Mouse (Mus musculus): ENCODE measurements around the gene Ahcyl2. TPM values are rescaled to one million over a fixed set of nuclear protein-coding genes. Genes with fewer than 3 reads are reported as not detected.

The Ahcyl2 gene
- polyA plus RNA-seq, 1 experiment: 37.2 TPM

GRCm38 (mm10) chr6:29879579-29879978 lies 111.8 kb downstream of the Ahcyl2 start:
- H3K27ac ChIP-seq (ENCODE audit: insufficient read depth, low read length): no peak overlapping the region
- H3K4me1 ChIP-seq (ENCODE audit: control insufficient read depth, insufficient read depth, low read length): no peaks in the 10 kb centered on the region
- H3K4me3 ChIP-seq (ENCODE audit: low read depth, low read length): no peak overlapping the region
- H3K36me3 ChIP-seq (ENCODE audit: control insufficient read depth, insufficient read depth, low read length, poor library complexity, severe bottlenecking): no peaks in the 10 kb centered on the region; the same call in none of the 2 replicates
- H3K27me3 ChIP-seq (ENCODE audit: control insufficient read depth, insufficient read depth, low read length, poor library complexity, severe bottlenecking): 0 out of 2 replicates have a peak, but pooled peaks cover 1% of the 10 kb centered on the region
- TF ChIP-seq EP300 (IDR thresholded peaks at IDR 0.05; ENCODE audit: insufficient read depth, low read depth, low read length) (no peak), POLR2A (IDR thresholded peaks at IDR 0.05; ENCODE audit: insufficient read depth, low read length) (no peak), CTCF (IDR thresholded peaks at IDR 0.05; ENCODE audit: low read depth, low read length) (no peak)
- no peaks in the 10 kb centered on the region for H3K9me3 ChIP-seq (replicated peaks; ENCODE audit: control insufficient read depth, insufficient read depth, low read length, poor library complexity, severe bottlenecking)
- no peak overlapping the region for H3K9ac ChIP-seq (ENCODE audit: low read depth, poor library complexity, severe bottlenecking)

- Histone ChIP-seq H3K27me3 (ENCODE audit: control insufficient read depth, insufficient read depth, low read length, poor library complexity, severe bottlenecking) (0 out of 2 replicates have a peak, but pooled peaks cover 1% of the 10 kb centered on the region), H3K4me1 (ENCODE audit: control insufficient read depth, insufficient read depth, low read length) (no peaks in the 10 kb centered on the region), H3K4me3 (ENCODE audit: low read depth, low read length) (no peak overlapping the region), H3K9me3 (replicated peaks; ENCODE audit: control insufficient read depth, insufficient read depth, low read length, poor library complexity, severe bottlenecking) (no peaks in the 10 kb centered on the region), H3K27ac (ENCODE audit: insufficient read depth, low read length) (no peak overlapping the region), H3K36me3 (ENCODE audit: control insufficient read depth, insufficient read depth, low read length, poor library complexity, severe bottlenecking) (no peaks in the 10 kb centered on the region; the same call in none of the 2 replicates), H3K9ac (ENCODE audit: low read depth, poor library complexity, severe bottlenecking) (no peak overlapping the region)
- no peak for TF ChIP-seq CTCF (IDR thresholded peaks at IDR 0.05; ENCODE audit: low read depth, low read length)
- no peak for TF ChIP-seq POLR2A (IDR thresholded peaks at IDR 0.05; ENCODE audit: insufficient read depth, low read length)
- TF ChIP-seq EP300 (IDR thresholded peaks at IDR 0.05; ENCODE audit: insufficient read depth, low read depth, low read length): no peak
These were observed 113.0 kb downstream of the Ahcyl2 start for GRCm38 (mm10) chr6:29880796-29881195.

GRCm38 (mm10) chr6:29881936-29882335 lies 114.1 kb downstream of the Ahcyl2 start:
- Histone ChIP-seq H3K36me3 (ENCODE audit: control insufficient read depth, insufficient read depth, low read length, poor library complexity, severe bottlenecking) (no peaks in the 10 kb centered on the region; the same call in none of the 2 replicates), H3K9me3 (replicated peaks; ENCODE audit: control insufficient read depth, insufficient read depth, low read length, poor library complexity, severe bottlenecking) (no peaks in the 10 kb centered on the region), H3K4me1 (ENCODE audit: control insufficient read depth, insufficient read depth, low read length) (no peaks in the 10 kb centered on the region), H3K27me3 (ENCODE audit: control insufficient read depth, insufficient read depth, low read length, poor library complexity, severe bottlenecking) (0 out of 2 replicates have a peak, but pooled peaks cover 1% of the 10 kb centered on the region), H3K27ac (ENCODE audit: insufficient read depth, low read length) (no peak overlapping the region), H3K4me3 (ENCODE audit: low read depth, low read length) (no peak overlapping the region), H3K9ac (ENCODE audit: low read depth, poor library complexity, severe bottlenecking) (no peak overlapping the region)
- TF ChIP-seq POLR2A (IDR thresholded peaks at IDR 0.05; ENCODE audit: insufficient read depth, low read length) (no peak), CTCF (IDR thresholded peaks at IDR 0.05; ENCODE audit: low read depth, low read length) (no peak), EP300 (IDR thresholded peaks at IDR 0.05; ENCODE audit: insufficient read depth, low read depth, low read length) (no peak)

DNA sequence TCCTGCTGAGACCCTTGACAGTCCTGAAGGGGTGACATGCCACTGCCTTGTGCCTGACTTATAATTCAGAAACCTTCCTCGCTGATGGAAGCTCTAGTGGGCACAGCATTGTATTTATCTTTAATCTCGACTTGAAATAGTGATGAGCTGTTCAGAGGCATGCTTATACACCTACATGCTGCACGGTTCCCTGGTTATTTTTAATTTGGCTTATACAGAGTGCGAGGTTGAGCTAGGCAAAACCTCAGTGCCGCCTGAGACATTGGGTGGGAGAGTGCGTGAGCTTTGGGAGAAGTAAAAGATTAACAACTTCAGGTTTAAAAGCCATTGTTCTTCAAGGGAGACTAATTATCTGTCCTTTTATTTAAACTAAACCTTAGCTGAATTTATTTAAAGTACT lies 115.1 kb downstream of the Ahcyl2 start:
- H3K4me3 ChIP-seq (ENCODE audit: low read depth, low read length): no peak overlapping the region
- H3K27me3 ChIP-seq (ENCODE audit: control insufficient read depth, insufficient read depth, low read length, poor library complexity, severe bottlenecking): 0 out of 2 replicates have a peak, but pooled peaks cover 1% of the 10 kb centered on the region
- no peaks in the 10 kb centered on the region; the same call in none of the 2 replicates for H3K36me3 ChIP-seq (ENCODE audit: control insufficient read depth, insufficient read depth, low read length, poor library complexity, severe bottlenecking)
- no peaks in the 10 kb centered on the region for H3K4me1 ChIP-seq (ENCODE audit: control insufficient read depth, insufficient read depth, low read length)
- TF ChIP-seq POLR2A (IDR thresholded peaks at IDR 0.05; ENCODE audit: insufficient read depth, low read length) (no peak), CTCF (IDR thresholded peaks at IDR 0.05; ENCODE audit: low read depth, low read length) (no peak), EP300 (IDR thresholded peaks at IDR 0.05; ENCODE audit: insufficient read depth, low read depth, low read length) (no peak)
- no peak overlapping the region for H3K9ac ChIP-seq (ENCODE audit: low read depth, poor library complexity, severe bottlenecking)
- no peak overlapping the region for H3K27ac ChIP-seq (ENCODE audit: insufficient read depth, low read length)
- no peaks in the 10 kb centered on the region for H3K9me3 ChIP-seq (replicated peaks; ENCODE audit: control insufficient read depth, insufficient read depth, low read length, poor library complexity, severe bottlenecking)

GRCm38 (mm10) chr6:29891151-29891550 lies 123.3 kb downstream of the Ahcyl2 start:
- TF ChIP-seq EP300 (IDR thresholded peaks at IDR 0.05; ENCODE audit: insufficient read depth, low read depth, low read length) (no peak), CTCF (IDR thresholded peaks at IDR 0.05; ENCODE audit: low read depth, low read length) (no peak), POLR2A (IDR thresholded peaks at IDR 0.05; ENCODE audit: insufficient read depth, low read length) (no peak)
- Histone ChIP-seq H3K27ac (ENCODE audit: insufficient read depth, low read length) (no peak overlapping the region), H3K9me3 (replicated peaks; ENCODE audit: control insufficient read depth, insufficient read depth, low read length, poor library complexity, severe bottlenecking) (no peaks in the 10 kb centered on the region), H3K4me3 (ENCODE audit: low read depth, low read length) (no peak overlapping the region), H3K4me1 (ENCODE audit: control insufficient read depth, insufficient read depth, low read length) (no peaks in the 10 kb centered on the region), H3K36me3 (ENCODE audit: control insufficient read depth, insufficient read depth, low read length, poor library complexity, severe bottlenecking) (peaks cover 7% of the 10 kb centered on the region), H3K27me3 (ENCODE audit: control insufficient read depth, insufficient read depth, low read length, poor library complexity, severe bottlenecking) (no peaks in the 10 kb centered on the region), H3K9ac (ENCODE audit: low read depth, poor library complexity, severe bottlenecking) (no peak overlapping the region)

DNA sequence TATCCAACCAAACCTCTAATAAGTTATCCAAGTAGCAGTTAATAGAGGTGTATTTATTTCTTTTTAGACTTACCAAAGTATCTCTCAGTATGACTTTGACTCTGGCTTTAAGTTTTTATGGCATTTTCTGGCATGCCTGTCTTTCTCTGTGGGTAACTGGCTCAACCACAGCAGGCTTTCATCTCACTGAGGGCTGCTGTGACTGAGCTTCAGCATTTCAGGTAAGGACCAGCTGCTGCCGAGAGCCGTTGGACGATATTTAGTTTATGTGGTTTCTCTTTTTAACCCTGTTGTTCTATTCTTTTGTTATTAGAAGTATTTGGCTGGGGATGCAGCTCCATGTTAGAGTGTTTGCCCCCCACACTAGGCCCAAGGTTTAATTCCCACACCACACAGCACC lies 129.2 kb downstream of the Ahcyl2 start:
- H3K4me1 ChIP-seq (ENCODE audit: control insufficient read depth, insufficient read depth, low read length): no peaks in the 10 kb centered on the region
- no peaks in the 10 kb centered on the region for H3K9me3 ChIP-seq (replicated peaks; ENCODE audit: control insufficient read depth, insufficient read depth, low read length, poor library complexity, severe bottlenecking)
- TF ChIP-seq CTCF (IDR thresholded peaks at IDR 0.05; ENCODE audit: low read depth, low read length) (no peak), EP300 (IDR thresholded peaks at IDR 0.05; ENCODE audit: insufficient read depth, low read depth, low read length) (no peak)
- H3K36me3 ChIP-seq (ENCODE audit: control insufficient read depth, insufficient read depth, low read length, poor library complexity, severe bottlenecking): peaks cover 14% of the 10 kb centered on the region
- H3K4me3 ChIP-seq (ENCODE audit: low read depth, low read length): no peak overlapping the region
- no peak overlapping the region for H3K27ac ChIP-seq (ENCODE audit: insufficient read depth, low read length)
- no peaks in the 10 kb centered on the region for H3K27me3 ChIP-seq (ENCODE audit: control insufficient read depth, insufficient read depth, low read length, poor library complexity, severe bottlenecking)
- H3K9ac ChIP-seq (ENCODE audit: low read depth, poor library complexity, severe bottlenecking): no peak overlapping the region

Measured in ES-Bruce4 (cell line).